Mouse (Mus musculus) MEL-GATA-1-ER (cell line): Measurements from ENCODE around the gene Pds5b.
"Not testable (repeated sequence)": the region's sequence is repeated elsewhere in the genome, so short reads cannot be mapped to it uniquely, and the experiment has no call there.

Experiments used
- DNase-seq: peaks from one replicate; pipeline ENCODE4 v3.0.0-alpha.2; 2012; ENCODE audit warnings: low read depth; ENCODE audit errors: extremely low read depth

The Pds5b gene

DNA sequence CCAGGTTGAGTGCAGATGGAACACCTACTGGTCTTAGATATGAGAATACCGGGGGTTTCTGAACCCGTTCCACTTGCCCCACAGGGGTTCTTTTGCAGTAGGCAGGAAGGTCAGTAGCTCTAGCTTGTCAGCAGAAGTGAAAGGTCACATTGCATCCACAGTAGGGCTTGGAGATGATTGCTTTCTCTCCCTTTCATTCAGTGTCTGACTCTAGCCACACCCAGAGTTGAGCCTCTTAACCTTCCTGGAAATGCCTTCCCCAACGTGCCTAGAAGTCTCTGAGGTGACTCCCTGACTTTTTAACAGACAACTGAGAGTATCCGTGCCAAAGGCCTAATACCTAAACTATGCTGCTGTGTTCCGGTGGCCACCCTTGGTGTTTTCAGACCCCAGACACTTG, 146.0 kb downstream of the Pds5b start:
- no peak for DNase-seq

DNA sequence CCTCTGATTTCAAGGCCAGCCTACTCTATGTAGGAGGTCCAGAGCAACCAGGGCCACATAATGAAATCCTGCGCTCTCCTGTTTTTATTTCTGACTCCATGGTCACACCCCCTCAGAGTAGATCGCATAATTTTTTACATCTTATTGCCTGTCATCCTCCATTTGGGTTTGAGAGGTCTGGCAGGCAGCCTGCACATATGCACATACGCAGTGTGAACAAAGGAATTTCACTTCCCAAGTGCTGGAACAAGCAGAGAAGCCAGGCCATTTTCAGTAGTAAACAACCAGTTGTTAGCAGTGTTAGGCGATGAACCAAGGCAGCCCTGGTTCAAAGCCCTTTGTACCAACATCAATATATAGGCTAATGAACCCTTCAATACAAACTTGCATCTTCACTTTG, 147.6 kb downstream of the Pds5b start:
- no peak for DNase-seq

DNA sequence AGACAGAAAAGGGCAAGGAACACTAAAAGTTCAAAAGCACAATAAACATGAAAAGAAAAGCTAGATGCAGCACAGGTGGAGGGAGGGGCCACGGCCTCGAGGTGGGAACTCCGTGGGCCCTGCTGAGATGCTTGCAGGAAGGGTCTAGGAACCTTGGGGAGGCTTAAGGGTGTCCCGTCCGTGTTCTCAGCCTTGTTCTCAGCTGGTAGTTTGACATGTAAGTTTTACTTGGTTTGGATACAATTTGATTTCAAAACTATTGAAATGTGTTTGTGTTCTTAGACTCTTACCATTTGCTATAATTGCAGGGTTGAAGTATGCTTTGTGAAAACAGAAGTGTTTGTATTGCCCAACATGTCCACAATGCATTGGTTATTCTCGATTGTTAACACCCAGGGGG, 149.2 kb downstream of the Pds5b start:
- DNase-seq, result no peak

DNA sequence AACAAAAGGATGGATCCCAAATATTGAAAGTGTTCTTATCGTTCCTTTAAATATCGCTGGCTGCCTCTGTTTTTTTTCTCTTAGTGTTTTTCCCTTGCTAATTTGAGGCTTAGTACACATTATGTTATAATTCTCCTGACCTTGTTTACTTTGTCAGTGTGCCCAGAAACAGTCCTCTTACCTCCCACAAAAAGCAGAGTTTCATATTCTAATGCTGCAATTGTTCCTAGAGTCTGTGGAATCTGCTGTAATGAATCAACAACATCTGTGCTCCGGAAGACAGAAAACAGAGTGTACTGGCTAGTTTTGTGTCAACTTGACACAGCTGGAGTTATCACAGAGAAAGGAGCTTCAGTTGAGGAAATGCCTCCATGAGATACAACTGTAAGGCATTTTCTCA, 149.8 kb downstream of the Pds5b start:
- no peak for DNase-seq

DNA sequence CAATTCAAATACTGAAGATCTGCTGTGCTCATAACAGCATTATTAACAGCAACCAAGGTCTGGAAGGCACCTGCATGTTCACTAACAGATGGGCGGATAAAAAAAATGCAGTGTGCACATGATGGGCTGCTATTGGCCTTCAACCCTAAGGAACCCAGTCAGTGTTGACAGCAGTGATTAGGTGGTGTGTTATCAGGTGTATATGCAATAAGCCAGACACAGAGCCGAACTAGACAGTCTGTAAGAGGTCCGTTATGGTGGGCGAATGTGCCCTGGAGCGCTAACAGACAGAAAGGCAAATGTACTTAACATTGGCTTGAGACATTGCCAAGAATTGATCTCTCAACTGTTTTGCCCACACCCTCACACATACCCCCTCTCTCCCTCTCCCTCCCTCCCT, 156.0 kb downstream of the Pds5b start:
- DNase-seq, result no peak

DNA sequence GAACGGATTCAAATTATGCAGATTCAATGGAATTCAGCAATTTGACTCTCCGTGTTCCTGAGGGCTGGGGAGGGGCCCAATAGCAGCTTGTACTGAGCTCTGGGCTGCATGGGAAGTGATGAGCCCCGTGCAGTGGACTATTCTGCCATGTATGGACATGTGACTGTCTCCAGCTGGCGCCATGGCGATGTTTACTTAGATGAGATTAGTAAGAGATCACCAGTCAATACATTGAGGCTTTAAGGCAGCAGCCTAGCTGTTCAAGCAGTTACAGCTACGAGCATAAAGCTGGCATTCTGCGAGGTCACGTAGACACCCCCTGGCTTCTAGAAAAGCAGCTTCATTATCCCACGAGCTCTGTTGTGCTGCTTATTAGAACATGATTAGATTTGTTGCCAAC, 157.2 kb downstream of the Pds5b start:
- DNase-seq, result no peak

DNA sequence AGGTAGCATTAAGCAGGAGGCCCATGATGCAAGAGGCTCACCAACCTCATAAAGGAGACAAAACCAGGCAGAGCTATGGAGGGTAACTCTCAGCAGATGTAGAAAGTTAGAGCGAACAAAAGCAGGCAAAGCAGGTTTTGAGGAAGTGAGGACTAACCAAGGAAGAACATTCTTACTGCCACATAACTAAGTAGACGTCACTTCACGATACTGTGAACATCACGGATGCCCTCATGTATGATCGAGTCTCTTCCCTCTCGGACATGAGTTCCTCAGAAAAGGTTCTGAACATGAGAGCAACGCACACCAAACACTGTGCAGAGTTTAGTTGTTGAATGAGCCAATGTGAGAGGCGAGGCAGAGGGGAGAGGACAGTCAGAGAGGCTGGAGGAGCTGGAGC, 163.2 kb downstream of the Pds5b start:
- DNase-seq, result no peak

DNA sequence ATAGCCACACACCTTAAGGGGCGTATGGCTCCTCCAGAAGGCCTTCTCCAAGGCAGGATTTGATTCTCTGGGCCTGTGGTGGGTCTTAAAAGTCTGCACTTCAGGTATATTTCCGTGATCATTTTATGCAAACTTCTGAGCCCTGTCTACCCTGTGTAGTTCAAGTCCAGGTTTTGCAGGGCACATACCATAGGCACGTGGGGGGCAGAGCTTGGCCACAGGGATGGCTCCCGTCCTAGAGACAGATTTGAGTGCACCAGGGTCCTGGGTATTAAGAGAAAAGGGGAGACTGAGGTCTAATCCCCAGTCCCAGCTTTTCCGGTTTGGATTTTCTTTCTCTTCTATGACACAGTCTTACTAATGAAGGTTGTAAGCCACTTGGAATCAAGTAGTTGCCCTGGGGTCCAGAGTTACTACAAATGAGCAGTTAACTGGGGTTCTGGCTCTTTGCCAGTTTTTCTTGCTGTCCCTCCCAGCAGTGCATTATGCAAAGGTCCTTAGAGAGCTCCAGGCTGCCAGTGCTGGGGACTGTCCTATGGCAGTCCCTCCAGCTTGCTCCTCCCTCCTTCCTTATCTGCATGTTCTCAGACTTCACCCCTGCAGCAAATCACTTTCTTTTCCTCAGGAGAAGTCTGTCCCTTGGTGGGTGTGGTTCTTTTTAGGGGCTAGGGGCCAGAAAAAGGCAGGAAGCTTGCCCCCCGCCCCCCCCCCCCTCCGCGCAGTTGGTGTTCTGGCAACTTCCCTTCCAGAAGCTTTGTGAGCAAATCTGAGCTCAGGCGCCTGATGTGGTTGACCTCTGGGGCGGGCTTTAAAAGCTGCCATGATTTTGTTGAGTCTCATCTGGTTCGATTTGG, 166.4 kb downstream of the Pds5b start:
- peak; percentile 1 for DNase-seq

DNA sequence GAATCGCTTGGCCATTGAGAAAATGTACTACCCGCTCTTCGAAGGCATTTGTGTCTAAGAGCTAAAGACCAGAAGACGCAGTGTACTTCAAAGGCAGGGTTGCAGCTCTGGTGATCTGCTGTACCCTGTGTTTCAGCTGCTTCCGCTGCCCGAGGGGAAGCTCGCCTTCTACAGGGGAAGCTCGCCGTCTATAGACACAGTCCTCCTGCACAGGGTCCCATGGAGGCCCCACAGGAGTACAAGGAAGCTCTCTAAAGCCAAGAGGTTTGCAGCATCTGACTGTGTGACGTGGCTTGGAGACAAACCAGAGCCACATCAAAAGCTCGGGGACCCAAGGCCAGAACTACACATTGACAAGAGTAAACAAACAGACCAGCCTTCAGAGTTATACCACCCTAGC, 167.1 kb downstream of the Pds5b start:
- DNase-seq, result no peak

DNA sequence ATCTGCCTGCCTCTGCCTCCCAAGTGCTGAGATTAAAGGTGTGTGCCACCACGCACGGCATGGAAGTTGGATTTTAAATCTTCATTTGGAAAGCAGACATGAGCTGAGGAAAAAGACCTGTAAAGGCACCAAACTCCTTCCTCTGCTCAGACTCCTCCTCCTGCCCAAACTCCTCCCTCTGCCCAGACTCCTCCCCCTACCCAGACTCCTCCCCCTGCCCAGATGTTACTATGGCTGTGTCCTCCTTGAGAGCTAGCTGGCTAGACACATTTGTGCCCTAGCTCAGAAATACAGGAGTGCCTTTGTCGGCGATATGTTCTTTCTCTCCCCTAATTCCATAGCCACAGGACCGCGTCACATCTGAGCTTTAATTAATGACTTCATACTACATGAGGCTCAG, 172.4 kb downstream of the Pds5b start:
- DNase-seq, result no peak

DNA sequence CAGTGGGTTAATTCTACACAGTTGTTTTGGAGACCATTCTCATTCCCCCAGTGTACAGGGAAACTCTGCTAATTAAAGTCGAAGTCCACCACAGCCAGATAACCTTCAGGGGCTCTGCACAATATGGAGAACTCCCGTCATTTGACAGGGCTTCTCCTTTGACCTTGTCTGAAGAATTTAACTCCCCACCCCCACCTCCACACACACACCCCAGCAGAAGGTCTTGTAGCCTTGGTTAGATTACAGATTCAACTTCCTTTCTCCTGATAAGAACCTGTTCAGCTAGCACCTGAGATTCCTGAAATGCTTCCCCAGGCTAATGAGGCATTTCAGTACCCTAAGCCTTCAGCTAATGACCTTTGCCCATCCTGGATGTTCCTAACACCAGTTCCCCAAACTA, 177.3 kb downstream of the Pds5b start:
- DNase-seq, result no peak

DNA sequence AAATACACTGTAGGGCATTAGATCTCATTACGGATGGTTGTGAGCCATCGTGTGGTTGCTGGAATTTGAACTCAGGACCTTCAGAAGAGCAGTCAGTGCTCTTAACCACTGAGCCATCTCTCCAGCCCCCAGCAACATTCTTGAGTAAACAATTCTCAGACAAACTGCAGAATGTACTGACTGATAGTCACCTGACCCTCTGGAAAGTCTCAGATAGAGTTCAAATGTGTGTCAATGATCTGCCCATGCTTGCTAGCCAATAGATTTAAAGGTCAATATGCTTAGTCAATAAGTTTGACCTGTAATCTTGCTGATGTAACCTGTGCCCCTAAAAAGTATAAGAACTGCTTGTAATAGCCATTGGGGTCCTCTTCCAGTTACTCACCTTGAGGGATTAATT, 178.6 kb downstream of the Pds5b start:
- DNase-seq, result not testable (repeated sequence)

DNA sequence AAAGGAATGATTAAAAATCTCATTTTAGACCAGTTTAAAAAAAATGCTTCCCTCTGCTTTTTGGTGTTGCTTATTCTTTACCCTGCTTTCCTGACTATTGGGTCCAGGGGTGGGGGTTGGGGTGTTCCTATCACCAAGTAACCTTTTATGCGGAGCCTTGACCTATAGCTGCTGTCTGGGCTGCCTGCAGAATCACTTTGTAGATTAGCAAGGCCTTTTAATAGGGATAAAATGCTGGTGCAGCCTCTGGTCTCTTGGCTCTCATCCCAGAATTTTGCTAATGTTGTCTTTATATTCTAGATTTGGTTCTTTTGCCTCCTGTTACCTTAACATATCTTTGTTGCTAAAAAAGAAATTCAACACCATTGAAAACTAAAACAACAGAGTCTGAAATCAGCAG, 181.0 kb downstream of the Pds5b start:
- no peak for DNase-seq

DNA sequence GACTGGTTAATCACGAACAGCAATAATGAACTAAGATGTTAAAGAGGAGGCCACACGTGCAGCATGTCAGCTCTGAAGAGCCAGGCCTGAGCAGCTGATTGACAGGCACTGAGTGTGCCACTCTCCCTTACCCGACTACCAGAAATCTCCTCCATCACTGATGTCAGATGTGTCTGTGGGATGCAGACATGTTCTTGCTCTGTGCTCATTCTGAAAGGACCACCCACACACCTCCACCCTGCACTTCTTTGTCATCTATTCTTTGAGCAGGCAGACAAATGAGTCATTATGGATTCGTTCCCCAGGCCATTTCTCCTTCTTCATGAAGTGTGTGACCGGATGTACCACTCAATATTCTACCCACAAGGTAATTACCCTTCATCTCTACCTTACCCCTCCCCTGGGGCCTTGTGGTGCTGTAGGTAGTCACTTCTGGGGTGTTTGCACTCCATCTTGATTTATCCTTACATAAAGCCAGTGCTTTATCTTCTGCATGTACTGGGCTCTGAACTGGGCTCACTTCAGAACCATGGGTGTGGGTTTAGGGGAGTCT, 186.2 kb downstream of the Pds5b start:
- DNase-seq, result no peak
